Mouse (Mus musculus) adrenal gland, adult (tissue): ENCODE results near the gene Gch1.
"Not testable (repeated sequence)": the region's sequence is repeated elsewhere in the genome, so short reads cannot be mapped to it uniquely, and the experiment has no call there.

Experiments
- DNase-seq, 2 experiments: peaks; one replicate each; pipeline ENCODE4 v3.0.0; 2022 to 2023; ENCODE audit warnings: low spot score in 1 of 2; ENCODE audit not compliant: inconsistent age in 2 of 2

Gch1 gene

DNA sequence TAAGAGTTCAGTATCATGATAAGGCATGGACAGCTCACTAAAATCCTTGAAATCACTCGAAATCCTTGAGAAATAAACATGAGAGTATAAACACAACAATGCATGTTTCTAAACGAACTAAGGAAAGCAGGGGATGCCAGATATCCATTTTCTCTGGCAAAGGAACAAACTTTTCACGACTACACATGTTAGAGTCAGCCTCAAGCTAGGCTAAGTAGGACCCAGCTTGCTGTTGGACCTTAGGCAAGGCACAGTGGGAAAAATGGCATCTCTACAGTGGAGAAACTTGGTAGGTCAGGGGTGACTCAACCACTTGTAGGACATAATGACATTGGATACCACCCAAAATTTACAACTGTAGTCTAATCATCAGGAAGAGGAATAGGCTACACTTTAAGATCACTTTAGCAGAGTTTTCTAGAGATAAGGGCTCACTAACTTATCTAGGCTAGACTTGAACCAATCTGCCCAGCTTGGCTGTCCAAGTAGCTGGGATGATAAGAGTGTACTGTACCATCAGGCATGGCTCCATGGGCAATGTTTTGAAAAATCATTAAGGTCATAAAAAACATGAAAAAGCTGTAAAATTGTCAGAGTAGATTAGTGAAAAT, 18.6 kb downstream of the Gch1 start:
- peak in 1 of 2 experiments; percentile 84 for DNase-seq

DNA sequence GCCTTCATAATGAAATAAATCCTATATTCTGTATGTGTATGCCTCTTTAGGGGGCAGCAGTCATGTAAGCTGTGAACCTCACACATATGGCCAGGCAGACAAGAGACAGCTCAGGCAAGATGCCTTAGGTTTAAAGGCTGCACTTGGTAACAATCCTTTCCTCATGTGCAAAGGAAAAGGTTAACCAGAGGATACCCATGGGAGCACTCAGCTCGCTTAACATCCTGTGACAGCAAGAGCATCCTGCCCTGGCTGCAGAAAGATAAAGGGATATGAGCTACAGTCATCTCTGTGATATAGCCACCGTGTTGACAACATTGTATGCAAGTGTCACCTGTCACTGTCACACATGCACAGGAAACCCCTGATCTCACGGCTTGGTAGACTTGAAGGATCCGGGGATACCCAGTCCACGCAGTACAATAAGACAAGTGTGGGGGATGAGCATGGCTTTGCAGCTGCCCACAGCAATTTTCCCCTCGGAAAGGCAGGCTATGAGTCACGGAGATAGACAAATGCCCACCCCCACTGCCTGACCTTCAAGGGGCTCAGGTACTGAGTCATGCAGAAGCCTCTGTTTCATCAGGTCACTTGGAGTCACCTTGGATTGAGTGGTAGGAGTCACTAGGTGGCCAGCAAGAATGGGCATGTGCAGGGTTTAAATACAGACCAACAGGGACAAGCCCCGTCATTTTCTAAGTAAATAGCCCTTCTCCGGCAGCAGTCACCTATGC, 19.4 kb downstream of the Gch1 start:
- peak; percentile 69 to 89 for DNase-seq

DNA sequence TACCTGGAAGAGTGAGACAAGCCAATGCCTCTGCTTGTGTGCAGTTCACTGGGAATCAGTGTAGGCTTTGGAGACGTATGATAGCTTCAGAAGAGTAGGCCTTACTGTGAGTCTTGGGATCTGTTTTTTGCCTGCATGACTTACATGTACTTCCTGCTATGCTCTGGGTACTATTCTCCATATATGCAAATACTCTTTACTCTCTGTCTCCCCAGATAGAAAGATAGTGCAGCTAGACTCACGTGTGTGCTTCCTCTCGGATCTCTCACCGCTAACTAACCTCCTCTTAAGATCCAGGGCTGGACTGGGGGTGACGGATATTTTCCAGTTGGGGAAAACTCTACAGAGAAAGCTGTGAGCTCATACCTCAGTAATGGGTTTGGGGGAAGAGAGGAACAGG, 23.5 kb downstream of the Gch1 start:
- DNase-seq: no peak

DNA sequence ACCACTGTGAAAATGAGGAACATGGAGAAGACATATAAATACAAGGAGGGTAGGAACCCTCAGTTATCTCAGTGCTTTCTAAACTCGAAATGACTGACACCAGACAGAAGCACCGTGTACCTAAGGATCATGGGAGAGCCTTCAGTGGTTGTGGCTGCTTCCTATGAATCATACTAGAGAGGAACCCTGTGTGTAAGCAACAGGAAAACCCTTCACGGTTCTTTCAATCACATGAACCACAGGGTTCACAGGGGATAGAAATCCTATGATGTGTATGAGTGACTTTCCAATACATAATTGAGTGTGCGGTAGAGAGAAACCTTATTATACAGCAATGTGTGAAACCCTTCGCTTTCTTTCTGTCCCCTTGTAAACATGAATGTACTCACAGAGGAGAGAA, 24.1 kb downstream of the Gch1 start:
- no peak for DNase-seq

DNA sequence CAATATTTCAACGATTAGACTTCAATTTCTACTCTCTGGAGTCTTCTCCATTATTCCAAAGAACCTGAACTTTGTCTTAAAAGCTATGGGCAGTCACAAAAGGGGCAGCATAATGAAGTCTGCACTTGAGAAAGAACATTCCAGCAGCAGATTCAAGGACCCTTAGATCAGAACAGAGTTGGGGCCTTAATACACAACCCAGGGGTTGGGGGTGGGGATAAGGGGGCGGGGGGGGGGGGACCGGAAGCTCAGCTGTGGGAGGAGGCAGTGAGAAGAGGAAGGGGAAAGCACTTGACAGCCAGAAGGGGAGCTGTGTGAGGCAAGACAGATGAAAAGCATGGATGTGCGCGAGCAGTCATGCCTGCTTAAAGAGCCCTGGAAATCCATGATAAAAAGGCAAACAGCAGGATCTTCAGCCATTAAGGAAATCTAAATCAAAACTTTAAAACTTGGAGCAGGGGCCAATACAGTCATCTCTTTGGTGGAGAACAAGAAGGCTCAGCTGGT, 27.2 kb downstream of the Gch1 start:
- DNase-seq: no peak

DNA sequence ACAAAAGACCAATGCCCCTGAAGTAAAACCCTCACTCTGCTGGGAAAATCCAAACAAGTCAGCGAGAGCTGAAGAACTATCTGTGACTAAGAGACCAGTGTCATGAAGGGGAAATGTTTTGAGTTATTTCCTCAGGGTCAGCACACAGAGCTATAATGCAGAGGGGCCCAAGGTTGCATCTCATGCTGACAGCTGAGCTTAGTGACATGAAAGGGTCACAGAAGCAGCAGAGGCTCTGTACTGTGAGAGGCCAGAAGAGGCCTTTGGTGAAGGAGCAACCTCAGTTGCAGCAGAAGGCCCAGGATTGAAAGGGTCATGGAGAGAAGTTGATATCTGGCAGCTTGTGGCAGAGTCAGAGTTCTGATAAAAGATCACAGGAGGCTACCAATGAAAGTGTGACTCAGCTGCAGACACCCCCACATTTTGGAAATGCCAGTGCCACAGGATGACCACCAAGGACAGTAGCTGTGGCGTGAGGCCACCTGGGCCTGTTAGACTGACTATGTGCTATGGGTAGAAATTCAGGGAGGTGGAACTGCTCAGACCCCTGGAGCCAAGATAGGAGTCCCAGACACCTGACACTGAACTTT, 29.1 kb downstream of the Gch1 start:
- DNase-seq: peak; percentile 81 to 93

DNA sequence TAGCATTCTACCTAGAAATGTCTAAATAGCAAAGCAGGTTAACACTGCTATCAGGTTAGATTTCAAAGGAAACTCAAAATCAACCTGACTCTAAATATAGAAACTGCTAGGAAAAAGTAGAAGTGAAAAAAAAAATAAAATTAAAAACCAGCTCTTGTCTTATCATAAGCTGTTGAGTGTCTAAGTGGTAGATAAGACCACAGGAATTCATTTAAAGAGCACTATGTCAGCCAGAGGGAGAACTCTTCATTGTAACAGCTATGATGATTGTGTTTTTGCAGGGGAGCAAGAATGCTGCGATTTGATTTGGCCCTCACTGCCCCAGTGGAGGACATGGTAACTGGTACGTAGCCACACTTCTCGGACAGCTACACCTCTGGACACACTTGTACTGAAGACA, 34.9 kb downstream of the Gch1 start:
- DNase-seq: no peak

DNA sequence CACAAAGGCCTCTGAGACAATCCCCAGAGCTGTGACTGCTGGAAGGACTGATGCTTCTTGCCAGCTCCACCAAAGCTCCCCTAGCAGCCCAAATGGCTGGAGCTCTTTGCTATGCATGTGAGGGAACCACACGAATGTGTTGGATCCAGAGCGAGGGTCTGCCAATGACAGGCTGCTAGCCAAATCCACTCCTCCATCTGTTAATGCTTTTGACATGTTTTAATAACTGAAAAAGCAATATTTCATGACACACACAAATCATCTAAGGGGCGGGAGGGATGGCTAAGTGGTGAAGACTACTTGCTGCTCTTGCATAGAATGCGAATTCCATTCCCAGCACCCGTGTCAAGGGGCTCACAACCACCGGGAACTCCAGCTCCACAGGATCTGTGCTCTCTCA, 37.9 kb downstream of the Gch1 start:
- DNase-seq: no peak

DNA sequence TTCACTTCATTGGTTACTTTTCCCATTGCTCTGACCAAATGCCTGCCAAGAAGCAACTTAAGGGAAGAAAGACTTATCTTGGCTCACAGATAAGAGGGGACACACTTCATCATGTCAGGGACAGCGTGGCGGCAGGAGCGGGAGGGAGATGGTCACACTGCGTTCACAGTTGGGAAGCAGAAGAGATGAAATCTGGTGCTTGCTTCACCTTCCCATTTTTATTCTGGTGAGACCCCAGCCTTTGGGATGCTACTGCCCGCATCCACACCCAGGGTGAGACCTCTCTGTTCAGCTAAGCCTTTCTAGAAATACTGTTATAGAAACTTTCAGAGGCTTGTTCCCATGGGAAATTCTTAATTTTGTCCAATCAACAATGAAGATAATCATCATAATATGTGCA, 44.9 kb downstream of the Gch1 start:
- DNase-seq: no peak

DNA sequence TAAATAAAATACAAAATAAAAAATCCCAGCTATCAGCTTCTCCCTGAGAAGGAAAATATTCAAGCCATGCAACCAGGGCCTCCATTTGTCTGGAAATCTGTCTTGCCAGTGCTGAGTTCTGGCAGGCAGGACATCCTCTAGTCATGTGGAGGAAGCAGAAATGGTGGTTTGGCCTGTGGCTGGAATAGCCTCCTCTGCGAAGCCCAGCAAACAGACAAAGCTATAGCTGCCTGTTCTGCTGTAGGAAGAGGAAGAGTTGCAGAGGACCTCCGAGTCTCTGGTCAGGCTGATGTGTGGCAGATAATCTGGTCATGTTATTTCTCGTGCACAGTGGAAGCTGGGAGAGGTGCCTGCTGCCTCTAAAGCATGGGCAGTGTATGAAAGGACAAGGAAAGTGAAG, 50.4 kb downstream of the Gch1 start:
- DNase-seq: no peak

DNA sequence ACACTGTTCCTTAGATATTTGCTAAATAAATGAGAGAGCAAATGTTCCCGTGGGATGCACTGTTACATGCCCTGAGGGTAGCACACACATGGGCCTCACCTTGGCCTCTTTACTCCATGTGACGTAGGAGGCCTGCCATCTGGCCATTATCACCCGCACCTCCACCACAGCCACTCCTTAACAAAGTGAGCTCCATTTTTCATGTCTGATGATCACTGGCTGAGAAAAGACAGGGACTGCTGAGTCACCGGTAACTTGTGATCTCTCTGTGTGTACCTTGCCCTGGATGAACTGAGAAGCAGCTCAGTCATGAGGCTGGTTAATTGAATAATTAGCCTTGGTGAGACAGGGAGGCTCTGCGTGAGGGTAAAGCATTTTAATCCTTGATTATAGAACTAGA, 52.6 kb downstream of the Gch1 start:
- DNase-seq: peak; percentile 67 to 68

DNA sequence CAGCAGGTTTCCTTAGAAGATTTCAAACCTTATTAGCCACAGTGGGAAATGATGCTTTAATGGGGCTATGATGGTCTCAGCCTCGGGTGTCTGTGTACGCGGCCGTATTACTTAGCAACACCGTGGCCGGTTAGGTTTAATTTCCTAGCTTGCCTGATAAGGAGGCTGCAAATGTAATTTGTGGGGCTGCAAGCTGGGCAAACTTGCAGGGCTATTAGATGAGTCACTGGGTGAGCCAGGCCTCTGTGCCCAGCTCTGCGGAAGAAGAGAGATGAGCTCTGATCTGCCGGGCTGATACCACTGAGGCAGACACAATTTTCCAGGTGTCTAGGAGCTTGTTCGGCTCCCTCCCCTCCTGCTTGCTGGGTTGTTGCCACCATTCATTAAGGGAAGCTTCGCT, 55.3 kb downstream of the Gch1 start:
- peak; percentile 63 to 65 for DNase-seq

DNA sequence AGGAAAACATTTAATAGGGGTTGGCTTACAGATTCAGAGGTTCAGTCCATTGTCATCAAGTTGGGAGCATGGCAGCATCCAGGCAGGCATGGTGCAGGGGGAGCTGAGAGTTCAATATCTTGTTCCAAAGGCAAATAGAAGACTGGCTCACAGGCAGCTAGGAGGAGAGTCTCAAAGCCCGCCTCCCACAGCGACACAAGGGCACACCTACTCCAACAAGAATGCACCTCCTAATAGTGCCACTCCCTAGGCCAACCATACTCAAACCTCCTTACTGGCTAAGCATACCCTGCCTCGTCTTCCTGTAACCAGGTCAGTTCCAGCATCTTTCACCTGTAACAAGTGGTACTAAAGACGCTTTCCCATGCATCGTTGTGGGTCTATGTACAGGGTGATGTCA, 61.2 kb downstream of the Gch1 start:
- DNase-seq: no peak

DNA sequence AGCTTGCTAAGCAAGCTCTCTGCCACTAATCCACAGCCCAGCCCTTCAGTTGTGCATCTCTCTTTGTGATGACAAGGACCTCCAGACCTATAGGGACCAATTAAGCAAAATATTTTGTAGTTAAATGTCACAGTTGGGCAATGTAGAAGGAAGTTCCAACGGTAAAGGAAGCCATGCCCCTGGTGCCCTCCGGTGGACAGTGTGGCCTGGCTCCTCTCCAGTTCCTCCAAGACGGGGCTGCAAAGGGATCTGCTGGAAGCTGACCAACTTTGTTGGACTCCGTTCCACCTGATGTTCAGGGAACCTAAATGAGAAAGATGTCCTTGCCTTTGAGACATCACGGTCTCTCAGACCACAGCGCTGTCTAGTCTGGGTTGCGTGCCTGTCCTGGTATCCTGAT, 71.7 kb downstream of the Gch1 start:
- no peak for DNase-seq

DNA sequence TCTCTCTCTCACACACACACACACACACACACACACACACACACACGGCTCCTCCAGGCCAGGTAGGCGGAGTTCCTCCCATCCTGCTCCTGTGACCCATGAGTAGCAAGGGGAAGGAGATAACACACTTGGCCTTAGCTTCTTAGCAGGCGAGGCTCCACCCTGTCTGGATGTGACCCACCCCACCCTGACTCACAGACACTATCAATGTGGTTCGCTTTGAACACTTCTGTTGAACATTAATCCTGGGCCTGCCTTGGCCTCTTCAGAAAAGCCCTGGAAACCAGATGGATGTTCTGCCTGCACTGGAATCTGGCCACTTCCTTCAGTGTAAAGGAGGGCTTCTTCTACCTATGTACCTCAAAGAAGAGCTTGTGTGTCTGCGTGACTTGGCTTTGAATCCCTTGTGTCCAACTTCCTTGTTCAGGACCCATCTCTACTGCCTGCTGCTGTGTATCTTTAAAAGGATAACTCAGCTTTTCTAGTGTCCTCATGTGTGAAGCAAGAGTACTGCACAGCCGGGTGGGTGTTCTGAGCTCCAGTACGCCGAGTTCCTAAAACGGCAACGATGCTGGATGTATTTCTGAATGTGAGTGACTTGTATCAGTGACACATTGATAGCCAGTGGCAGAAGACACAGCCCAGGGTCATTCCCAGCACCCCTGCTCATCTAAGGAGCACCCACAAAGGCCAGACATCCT, 73.0 kb downstream of the Gch1 start:
- peak; percentile 39 to 53 for DNase-seq

DNA sequence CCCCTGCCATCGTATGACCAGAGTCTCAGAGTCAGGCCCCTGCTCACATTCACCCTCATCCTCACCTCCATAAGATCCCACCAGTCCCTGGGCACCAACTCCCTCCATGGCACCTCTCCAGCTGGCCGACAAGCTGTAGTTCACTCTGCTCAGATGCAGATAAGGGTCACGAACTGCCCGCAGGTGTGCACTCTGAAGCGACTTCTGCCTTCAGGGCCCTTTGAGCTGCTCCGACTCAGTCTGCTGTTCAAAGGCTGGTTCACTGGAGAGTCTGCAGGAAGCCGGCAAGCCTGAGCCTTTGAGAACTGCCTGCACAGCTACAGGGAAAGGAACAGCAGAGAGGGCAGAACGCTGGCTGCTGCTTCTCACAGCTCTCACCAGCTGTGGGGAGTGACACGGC, 74.1 kb downstream of the Gch1 start:
- no peak for DNase-seq

DNA sequence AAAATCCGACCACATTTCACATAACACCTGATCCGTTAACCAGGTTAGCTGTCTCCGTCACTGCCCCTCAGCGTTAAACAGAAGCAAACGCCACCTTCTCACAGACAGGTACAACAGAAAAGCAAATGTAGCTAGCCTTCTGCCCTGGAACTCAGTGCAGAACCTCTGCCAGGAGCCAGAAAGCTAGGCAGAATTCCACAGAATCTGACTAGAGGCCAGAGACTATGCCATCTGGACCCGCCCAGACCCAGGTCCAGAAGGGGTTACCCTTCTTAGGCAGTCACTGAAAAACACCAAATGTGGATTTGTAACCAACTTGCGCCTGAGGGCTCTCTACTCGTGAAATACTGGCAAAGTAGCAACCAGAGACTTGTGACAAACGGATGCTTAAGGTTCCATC, 77.9 kb downstream of the Gch1 start:
- no peak for DNase-seq

DNA sequence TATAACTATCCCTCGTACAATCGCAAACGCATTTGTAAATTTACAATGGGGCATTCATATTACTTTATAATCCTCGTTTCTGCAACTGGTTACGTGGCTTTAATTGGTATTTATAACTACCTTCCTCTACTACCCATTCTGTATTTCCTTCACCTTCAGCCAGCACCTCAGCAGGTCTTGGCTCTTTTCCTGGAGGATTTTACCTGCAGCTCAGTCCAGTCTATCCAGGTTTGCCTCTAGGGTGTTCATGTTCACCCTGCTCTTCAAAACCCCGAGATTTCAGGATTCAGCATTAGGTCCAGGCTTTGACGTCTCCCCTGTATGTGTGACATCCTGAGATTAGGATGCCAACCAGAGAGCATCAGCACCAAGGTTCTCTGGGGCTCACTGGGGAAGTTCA, 78.8 kb downstream of the Gch1 start:
- DNase-seq: not testable (repeated sequence)

DNA sequence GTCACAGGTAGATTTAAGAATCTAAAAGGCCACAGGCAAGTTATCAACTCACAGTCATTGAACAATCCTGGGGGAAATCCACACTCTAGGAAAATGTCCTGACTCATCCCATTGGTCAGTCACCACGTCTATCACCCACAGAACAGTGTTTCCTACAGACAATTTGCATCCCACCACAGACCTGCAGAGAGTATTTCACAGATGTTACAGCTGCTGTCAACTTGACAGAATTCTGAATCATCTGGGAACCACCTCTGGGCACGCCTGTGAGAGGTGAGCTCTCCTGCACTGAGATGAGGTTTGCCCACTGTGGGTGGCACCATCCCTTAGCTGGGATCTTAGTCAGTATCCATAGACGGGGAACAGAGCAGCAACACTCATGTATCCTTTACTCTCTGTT, 81.8 kb downstream of the Gch1 start:
- no peak for DNase-seq

DNA sequence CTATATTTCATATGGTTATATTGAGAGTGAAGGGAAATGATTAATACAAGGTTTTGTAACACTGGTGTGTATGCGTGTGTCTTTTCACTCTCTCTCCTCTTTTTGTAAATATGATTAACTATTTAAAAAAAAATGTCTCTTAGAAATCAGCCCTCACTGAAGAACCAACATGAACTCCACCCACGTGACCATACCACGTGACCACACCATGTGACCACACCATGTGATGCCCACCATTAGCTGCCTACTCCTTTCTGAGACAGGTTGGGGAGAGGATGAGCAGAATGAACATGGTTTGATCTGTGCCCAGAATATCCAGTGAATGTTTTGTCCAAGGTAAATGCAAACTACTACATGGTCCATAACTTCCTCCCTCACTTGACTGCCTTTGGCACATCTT, 83.5 kb downstream of the Gch1 start:
- no peak for DNase-seq

DNA sequence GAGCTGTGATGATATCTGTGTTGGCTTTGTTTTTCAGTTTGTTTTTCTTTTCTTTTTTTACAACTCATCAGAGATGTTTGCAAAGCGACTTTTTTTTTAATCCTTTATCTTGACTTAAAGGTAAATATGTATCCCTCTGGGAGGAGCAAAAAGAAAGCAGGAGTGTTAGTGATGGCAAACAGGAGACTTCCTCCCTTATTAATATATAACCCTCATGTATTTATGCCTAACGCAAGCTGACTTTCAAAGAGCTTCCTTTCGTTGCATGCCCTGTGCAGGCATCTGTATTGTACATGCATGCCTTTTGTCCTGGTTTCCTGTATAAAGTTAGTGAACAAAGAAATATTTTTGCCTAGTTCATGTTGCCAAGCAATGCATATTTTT, 84.0 kb downstream of the Gch1 start:
- no peak for DNase-seq
